Mouse (Mus musculus) ovary, postnatal 36 days (tissue): ENCODE results near the gene Csrp2.

Experiments
- DNase-seq: peaks from one replicate; pipeline ENCODE4 v3.0.0; 2022; ENCODE audit warnings: low spot score, mixed read lengths

Gene Csrp2

GRCm38 (mm10) chr10:110971483-110971882 lies 51.9 kb downstream of the Csrp2 start:
- no peak for DNase-seq

DNA sequence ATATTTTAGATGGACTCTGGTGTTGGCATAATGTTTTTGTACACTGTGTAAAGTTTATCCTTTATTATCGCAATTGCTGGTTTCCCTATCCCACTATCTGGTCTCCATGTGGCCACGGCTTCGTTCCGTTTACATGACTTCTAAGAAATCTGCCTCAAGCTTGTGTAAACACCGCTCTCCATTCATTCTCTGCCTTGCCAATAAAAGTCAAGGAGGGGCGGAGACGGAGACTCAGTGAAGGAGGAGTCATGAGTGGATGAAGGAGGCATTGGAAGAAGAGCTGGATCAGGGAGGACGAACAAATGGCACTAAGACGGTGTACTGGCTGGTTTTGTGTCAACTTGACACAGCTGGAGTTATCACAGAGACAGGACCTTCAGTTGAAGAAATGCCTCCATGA lies 52.4 kb downstream of the Csrp2 start:
- DNase-seq, result no peak

DNA sequence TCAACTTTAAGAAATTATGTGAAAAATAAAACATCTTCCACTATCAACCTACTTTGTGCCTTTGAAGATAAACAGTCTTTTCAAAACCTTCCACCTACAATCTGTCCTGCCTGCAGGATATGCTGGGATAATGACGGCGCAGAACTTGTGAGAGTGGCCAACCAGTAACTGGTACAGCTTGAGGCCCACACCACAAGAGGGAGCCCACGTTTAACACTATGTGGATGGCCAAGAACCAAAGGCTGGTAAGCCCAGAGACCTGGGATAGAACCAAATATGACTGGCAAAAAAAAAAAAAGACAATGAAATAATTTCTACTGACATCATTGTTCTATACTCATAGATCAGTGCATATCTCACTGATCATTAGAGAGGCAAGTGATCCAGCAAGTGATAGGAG lies 54.9 kb downstream of the Csrp2 start:
- DNase-seq, result no peak

- no peak for DNase-seq
Measured at GRCm38 (mm10) chr10:110974885-110975284, 55.3 kb downstream of the Csrp2 start.

- no peak for DNase-seq
Measured at GRCm38 (mm10) chr10:110976046-110976445, 56.5 kb downstream of the Csrp2 start.

DNA sequence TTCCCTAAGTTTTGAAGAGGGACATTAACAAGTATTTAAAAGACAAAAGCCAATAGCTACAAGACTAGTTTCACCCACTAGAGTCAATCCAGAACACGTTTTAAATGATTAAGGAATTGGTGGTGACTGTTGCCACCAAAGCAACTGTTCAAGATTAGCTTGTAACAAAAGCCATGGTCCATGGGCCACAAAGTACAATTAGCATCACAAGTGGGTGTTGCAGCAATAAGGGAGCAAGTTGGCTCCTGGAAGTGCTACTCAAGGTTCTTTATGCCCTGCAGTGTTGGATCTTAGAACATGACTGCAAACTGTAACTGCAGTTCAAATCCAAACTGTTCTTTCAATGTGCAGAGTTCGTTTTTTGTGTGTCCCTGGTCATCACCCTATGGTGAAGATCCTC lies 57.8 kb downstream of the Csrp2 start:
- DNase-seq, result no peak

DNA sequence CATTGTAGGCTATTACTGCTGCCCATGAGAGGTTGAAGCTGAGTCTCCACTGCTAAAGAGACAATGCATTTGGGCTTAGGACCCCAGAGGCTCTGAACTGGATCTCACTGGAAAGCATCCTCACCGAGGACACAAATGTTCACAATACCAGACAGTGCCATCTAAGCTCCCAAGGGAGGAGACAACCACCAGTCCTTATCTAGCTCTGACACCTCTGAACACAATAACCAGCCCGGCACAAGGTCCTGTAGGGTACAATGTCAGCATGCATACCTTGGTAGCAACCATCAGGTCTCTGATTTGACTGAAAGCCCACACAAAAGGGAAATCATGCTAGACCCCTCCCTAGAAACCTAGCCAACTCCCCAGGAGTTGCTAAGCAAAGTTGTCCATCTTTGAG lies 59.8 kb downstream of the Csrp2 start:
- DNase-seq, result no peak

DNA sequence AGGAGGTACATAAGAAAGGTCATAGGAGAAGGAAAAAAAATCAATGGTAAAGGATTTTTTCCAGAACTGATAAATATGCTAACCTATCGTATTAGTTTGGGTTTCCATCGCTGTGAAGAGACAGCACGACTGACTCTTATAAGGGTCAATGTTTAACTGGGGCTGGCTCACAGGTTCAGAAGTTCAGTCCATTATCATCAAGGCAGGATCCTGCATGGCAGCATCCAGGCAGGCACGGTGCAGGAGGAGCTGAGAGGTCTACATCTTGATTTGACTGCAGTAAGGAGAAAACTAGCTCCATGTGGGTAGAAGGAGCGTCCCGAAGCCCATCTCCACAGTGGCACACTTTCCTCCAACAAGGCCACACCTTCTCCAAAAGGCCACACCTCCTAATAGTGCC lies 60.9 kb downstream of the Csrp2 start:
- DNase-seq, result no peak

DNA sequence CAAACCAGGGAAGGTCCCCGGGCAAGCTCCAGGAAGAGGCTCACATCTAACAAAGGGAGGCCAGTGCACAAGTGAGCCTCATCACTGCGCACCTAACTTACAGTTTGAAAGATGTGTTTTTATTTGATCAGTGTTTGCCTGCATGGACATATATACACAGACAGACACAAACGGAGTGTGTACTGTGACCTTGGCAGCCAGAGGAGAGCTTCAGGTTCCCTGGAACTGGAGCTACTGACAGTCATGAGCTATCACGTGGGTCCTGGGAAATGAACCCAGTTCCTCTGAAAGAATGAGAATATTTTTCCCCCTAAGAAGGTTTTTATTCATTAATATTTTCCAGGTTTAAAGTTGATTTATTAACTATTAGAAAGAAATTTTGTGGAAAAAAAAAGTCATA lies 63.2 kb downstream of the Csrp2 start:
- no peak for DNase-seq

DNA sequence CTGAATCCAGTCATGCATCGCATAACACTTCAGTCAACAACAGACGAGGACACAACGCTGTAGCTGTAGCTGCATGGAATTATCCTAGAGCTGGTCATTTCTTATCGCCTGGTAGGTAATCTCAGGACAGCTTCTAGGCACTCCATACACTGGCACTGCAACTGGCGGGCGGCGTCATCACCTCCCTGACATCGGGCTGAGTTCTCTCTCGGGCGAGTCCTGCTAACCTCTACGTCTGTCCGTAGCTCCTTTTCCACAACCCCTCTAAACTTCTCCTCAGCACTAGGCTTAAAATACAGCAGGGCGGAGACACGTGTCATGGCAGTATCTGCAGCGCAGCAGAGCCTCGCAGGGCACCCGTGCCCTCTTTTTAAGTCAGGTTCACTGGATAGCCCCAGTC lies 67.1 kb downstream of the Csrp2 start:
- no peak for DNase-seq
